ENCODE assay signal across 20 mouse cellular contexts in the genomic region with DNA sequence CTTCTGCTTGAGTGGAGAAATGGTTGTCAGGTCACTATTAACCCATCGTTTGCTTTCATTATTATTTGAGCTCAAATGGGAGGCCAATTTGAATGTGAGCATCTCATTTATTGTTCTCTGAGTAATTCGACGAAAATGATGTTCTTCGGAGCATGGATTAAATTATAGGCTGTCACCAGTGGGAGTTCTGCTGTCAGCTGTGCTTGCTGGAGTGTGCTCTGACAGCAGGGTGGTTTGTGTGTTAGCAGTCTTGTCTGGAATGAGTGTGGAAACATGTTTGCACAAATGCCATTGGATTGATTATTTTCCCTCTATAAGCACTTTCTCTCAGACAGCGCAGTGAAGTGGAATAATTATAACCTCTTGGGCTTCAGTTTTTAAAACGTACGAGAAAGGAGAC. TPM values are rescaled to one million over a fixed set of nuclear protein-coding genes. Genes with fewer than 3 reads are reported as not detected.
A peak's percentile ranks its signal among the peaks of the same experiment; 100 is the strongest.
DNase-seq lines count a peak whose midpoint lies in the region; ATAC-seq and TF ChIP-seq lines count a peak whose summit lies in the region.
"Had no signal": no experiment of that assay in that cellular context is flagged by ENCODE, and none has a peak within 500 bp of the region (broad histone marks: within the 10 kb centered on the region; RNA-seq: fewer than 3 reads in every experiment).

No protein-coding gene starts in this region.

- DNase-seq in forebrain, embryonic 10.5 days (ENCODE audit: extremely low spot score, low spot score): no peak
- DNase-seq in midbrain, embryonic 11.5 days (ENCODE audit: low spot score, missing footprints): peak; percentile 59
- DNase-seq in midbrain, postnatal 0 days (ENCODE audit: low spot score): no peak
- DNase-seq in retina, postnatal 1 day: peak; percentile 10
- DNase-seq in heart, embryonic 10.5 days (ENCODE audit: low spot score): no peak
- no peak for DNase-seq in kidney, postnatal 25 days
- DNase-seq: adrenal gland, postnatal 14 days; cerebellum, adult 8-10 months; cerebellum, postnatal 14 days; gastrocnemius, postnatal 10 days; heart, adult 18-20 months; heart, postnatal 14 days; kidney, adult 11 months had no signal

- WGBS in forebrain, embryonic 13.5 days: 65% methylated on average over 7 of the region's 7 CpGs
- 88% methylated on average over 7 of the region's 7 CpGs for WGBS in forebrain, embryonic 10.5 days
- 89% methylated on average over 7 of the region's 7 CpGs for WGBS in midbrain, embryonic 11.5 days
- WGBS in midbrain, postnatal 0 days: 85% methylated on average over 7 of the region's 7 CpGs
- WGBS in forebrain, embryonic 15.5 days: 47% methylated on average over 7 of the region's 7 CpGs
- WGBS in heart, embryonic 10.5 days: 90% methylated on average over 7 of the region's 7 CpGs

- H3K27ac ChIP-seq in forebrain, embryonic 13.5 days: no peak overlapping the region
- no peak overlapping the region for H3K27ac ChIP-seq in forebrain, embryonic 10.5 days
- no peak overlapping the region for H3K27ac ChIP-seq in midbrain, embryonic 11.5 days (ENCODE audit: low read depth, low read length)
- no peak overlapping the region for H3K27ac ChIP-seq in midbrain, postnatal 0 days (ENCODE audit: low read depth, low read length)
- peak overlapping the region; percentile 32 for H3K27ac ChIP-seq in forebrain, embryonic 15.5 days (replicated peaks)
- H3K27ac ChIP-seq in heart, embryonic 10.5 days: no peak overlapping the region
- H3K27ac ChIP-seq: embryonic facial prominence, embryonic 12.5 days; heart, embryonic 15.5 days; hindbrain, embryonic 15.5 days had no signal

- H3K4me1 ChIP-seq in forebrain, embryonic 13.5 days: no peaks in the 10 kb centered on the region
- H3K4me1 ChIP-seq in forebrain, embryonic 10.5 days: no peaks in the 10 kb centered on the region
- H3K4me1 ChIP-seq in midbrain, embryonic 11.5 days (ENCODE audit: control insufficient read depth, insufficient read depth, low read length): no peaks in the 10 kb centered on the region
- H3K4me1 ChIP-seq in midbrain, postnatal 0 days (ENCODE audit: insufficient read depth, low read length): no peaks in the 10 kb centered on the region
- 0 out of 2 replicates have a peak, but pooled peaks cover 9% of the 10 kb centered on the region for H3K4me1 ChIP-seq in forebrain, embryonic 15.5 days
- no peaks in the 10 kb centered on the region for H3K4me1 ChIP-seq in heart, embryonic 10.5 days
- H3K4me1 ChIP-seq: embryonic facial prominence, embryonic 12.5 days; heart, embryonic 15.5 days; hindbrain, embryonic 15.5 days had no signal

- H3K36me3 ChIP-seq in forebrain, embryonic 13.5 days (ENCODE audit: poor library complexity, severe bottlenecking): peaks cover 52% of the 10 kb centered on the region
- peaks cover 79% of the 10 kb centered on the region for H3K36me3 ChIP-seq in forebrain, embryonic 10.5 days (replicated peaks)
- peaks cover 12% of the 10 kb centered on the region; the same call in 1 of the 2 replicates for H3K36me3 ChIP-seq in midbrain, embryonic 11.5 days (ENCODE audit: control insufficient read depth, insufficient read depth, low read length)
- H3K36me3 ChIP-seq in midbrain, postnatal 0 days (ENCODE audit: insufficient read depth, low read length): peaks cover 16% of the 10 kb centered on the region
- peaks cover 41% of the 10 kb centered on the region for H3K36me3 ChIP-seq in forebrain, embryonic 15.5 days
- peaks cover 69% of the 10 kb centered on the region for H3K36me3 ChIP-seq in heart, embryonic 10.5 days

- no peaks in the 10 kb centered on the region for H3K9me3 ChIP-seq in forebrain, embryonic 13.5 days (replicated peaks)
- no peaks in the 10 kb centered on the region for H3K9me3 ChIP-seq in forebrain, embryonic 10.5 days
- no peaks in the 10 kb centered on the region for H3K9me3 ChIP-seq in midbrain, embryonic 11.5 days (ENCODE audit: control insufficient read depth, low read length)
- no peaks in the 10 kb centered on the region for H3K9me3 ChIP-seq in midbrain, postnatal 0 days (ENCODE audit: low read length)
- no peaks in the 10 kb centered on the region for H3K9me3 ChIP-seq in forebrain, embryonic 15.5 days
- H3K9me3 ChIP-seq in heart, embryonic 10.5 days: no peaks in the 10 kb centered on the region
- H3K9me3 ChIP-seq: embryonic facial prominence, embryonic 12.5 days; heart, embryonic 15.5 days; hindbrain, embryonic 15.5 days had no signal

- peak; percentile 90 for ATAC-seq in forebrain, embryonic 13.5 days
- ATAC-seq in midbrain, embryonic 11.5 days (ENCODE audit: low FRiP score): no peak
- no peak for ATAC-seq in midbrain, postnatal 0 days (ENCODE audit: low FRiP score)
- ATAC-seq in forebrain, embryonic 15.5 days (replicated peaks): peak; percentile 95

- TF ChIP-seq CTCF in midbrain, postnatal 0 days (IDR thresholded peaks at IDR 0.05): no peak

- H3K27me3 ChIP-seq in forebrain, embryonic 13.5 days: no peaks in the 10 kb centered on the region
- no peaks in the 10 kb centered on the region for H3K27me3 ChIP-seq in forebrain, embryonic 10.5 days (ENCODE audit: poor library complexity, severe bottlenecking)
- no peaks in the 10 kb centered on the region for H3K27me3 ChIP-seq in midbrain, embryonic 11.5 days (ENCODE audit: control insufficient read depth, insufficient read depth, low read length)
- no peaks in the 10 kb centered on the region for H3K27me3 ChIP-seq in midbrain, postnatal 0 days (ENCODE audit: insufficient read depth, low read length)
- H3K27me3 ChIP-seq in forebrain, embryonic 15.5 days: no peaks in the 10 kb centered on the region
- H3K27me3 ChIP-seq in heart, embryonic 10.5 days (ENCODE audit: insufficient read depth, poor library complexity, severe bottlenecking): no peaks in the 10 kb centered on the region
- H3K27me3 ChIP-seq: embryonic facial prominence, embryonic 12.5 days; heart, embryonic 15.5 days; hindbrain, embryonic 15.5 days had no signal

- no peak overlapping the region for H3K4me3 ChIP-seq in forebrain, embryonic 13.5 days
- no peak overlapping the region for H3K4me3 ChIP-seq in forebrain, embryonic 10.5 days
- no peak overlapping the region for H3K4me3 ChIP-seq in midbrain, embryonic 11.5 days (ENCODE audit: low read depth, low read length)
- H3K4me3 ChIP-seq in midbrain, postnatal 0 days (ENCODE audit: low read depth, low read length): no peak overlapping the region
- H3K4me3 ChIP-seq in forebrain, embryonic 15.5 days: no peak overlapping the region
- no peak overlapping the region for H3K4me3 ChIP-seq in heart, embryonic 10.5 days
- H3K4me3 ChIP-seq: embryonic facial prominence, embryonic 12.5 days; heart, embryonic 15.5 days; hindbrain, embryonic 15.5 days had no signal

- no peak overlapping the region for H3K9ac ChIP-seq in forebrain, embryonic 13.5 days
- no peak overlapping the region for H3K9ac ChIP-seq in midbrain, embryonic 11.5 days (ENCODE audit: low read length)
- no peak overlapping the region for H3K9ac ChIP-seq in midbrain, postnatal 0 days (replicated peaks; ENCODE audit: low read length, poor library complexity, severe bottlenecking)
- no peak overlapping the region for H3K9ac ChIP-seq in forebrain, embryonic 15.5 days (replicated peaks)
- H3K9ac ChIP-seq: embryonic facial prominence, embryonic 12.5 days; heart, embryonic 15.5 days; hindbrain, embryonic 15.5 days had no signal

- H3K4me2 ChIP-seq in forebrain, embryonic 13.5 days: no peak overlapping the region
- H3K4me2 ChIP-seq in midbrain, embryonic 11.5 days: no peak overlapping the region
- no peak overlapping the region for H3K4me2 ChIP-seq in midbrain, postnatal 0 days (ENCODE audit: low read depth, low read length, poor library complexity, severe bottlenecking)
- no peak overlapping the region for H3K4me2 ChIP-seq in forebrain, embryonic 15.5 days (replicated peaks)
- H3K4me2 ChIP-seq: embryonic facial prominence, embryonic 12.5 days; heart, embryonic 11.5 days; heart, embryonic 15.5 days; hindbrain, embryonic 15.5 days had no signal

RNA-seq across cellular contexts. Expression of a gene that starts 14.6 kb away (rescaled TPM):
- 38.5 and 42.3 TPM in 2 replicates for polyA plus RNA-seq in forebrain, embryonic 13.5 days (2015; fragmentation: Nextera tagmentation; extraction: Ambion mirVana)
- polyA plus RNA-seq in forebrain, embryonic 10.5 days (2016; fragmentation: Nextera tagmentation; extraction: Ambion mirVana): 29.2 and 33.4 TPM in 2 replicates
- 37.4 and 43.1 TPM in 2 replicates for polyA plus RNA-seq in midbrain, embryonic 11.5 days (2014; fragmentation: Nextera tagmentation; extraction: Ambion mirVana)
- 37.3 and 43.0 TPM in 2 replicates for total RNA-seq in midbrain, postnatal 0 days (2014; rRNA removed)
- 21.2 and 24.3 TPM in 2 replicates for polyA plus RNA-seq in midbrain, postnatal 0 days (2015; fragmentation: Nextera tagmentation; extraction: Ambion mirVana)
- polyA plus RNA-seq in forebrain, embryonic 15.5 days (2015; fragmentation: Nextera tagmentation; extraction: Ambion mirVana): 47.7 and 52.2 TPM in 2 replicates
- 34.8 and 37.7 TPM in 2 replicates for polyA plus RNA-seq in heart, embryonic 10.5 days (2016; fragmentation: Nextera tagmentation; extraction: Ambion mirVana)

RNA-seq across cellular contexts. Expression of a gene that starts 44.5 kb away (rescaled TPM):
- 0.77 TPM in 1 of 2 replicates, not detected in the other for polyA plus RNA-seq in forebrain, embryonic 13.5 days (2015; fragmentation: Nextera tagmentation; extraction: Ambion mirVana)
- polyA plus RNA-seq in forebrain, embryonic 10.5 days (2016; fragmentation: Nextera tagmentation; extraction: Ambion mirVana): 0.31 TPM in 1 of 2 replicates, not detected in the other
- 0.19 TPM in 1 of 2 replicates, not detected in the other for polyA plus RNA-seq in midbrain, embryonic 11.5 days (2014; fragmentation: Nextera tagmentation; extraction: Ambion mirVana)
- 0.42 TPM in 1 of 2 replicates, not detected in the other for total RNA-seq in midbrain, postnatal 0 days (2014; rRNA removed)
- polyA plus RNA-seq in midbrain, postnatal 0 days (2015; fragmentation: Nextera tagmentation; extraction: Ambion mirVana): 0.20 and 0.23 TPM in 2 replicates
- 0.20 and 0.29 TPM in 2 replicates for polyA plus RNA-seq in forebrain, embryonic 15.5 days (2015; fragmentation: Nextera tagmentation; extraction: Ambion mirVana)
- polyA plus RNA-seq in heart, embryonic 10.5 days (2016; fragmentation: Nextera tagmentation; extraction: Ambion mirVana): 905 and 1,263 TPM in 2 replicates
- polyA plus RNA-seq: intestine, embryonic 14.5 days had no signal

Comparison
In these comparisons a context has a peak if more than half of its experiments do, and no peak if none do; other contexts are left out.
1. DNase-seq: peak in midbrain, embryonic 11.5 days (single experiment) and retina, postnatal 1 day (single experiment); none in forebrain, embryonic 10.5 days (single experiment), midbrain, postnatal 0 days (single experiment), heart, embryonic 10.5 days (single experiment) and kidney, postnatal 25 days (0 of 2).
2. ATAC-seq: peak in forebrain, embryonic 13.5 days (single experiment) and forebrain, embryonic 15.5 days (single experiment); none in midbrain, embryonic 11.5 days (single experiment) and midbrain, postnatal 0 days (single experiment).
3. RNA of a gene that starts 44.5 kb away (polyA plus RNA-seq): 905 to 1,263 TPM in heart, embryonic 10.5 days; 0.20 to 0.23 TPM in midbrain, postnatal 0 days, 0.20 to 0.29 TPM in forebrain, embryonic 15.5 days, 0.77 TPM in forebrain, embryonic 13.5 days, 0.31 TPM in forebrain, embryonic 10.5 days and 0.19 TPM in midbrain, embryonic 11.5 days; every median in the first group is over 100 times any median in the second.